Mouse (Mus musculus): ENCODE measurements around the gene Defb22. TPM values are rescaled to one million over a fixed set of nuclear protein-coding genes. Genes with fewer than 3 reads are reported as not detected.

Defb22 gene
- polyA plus RNA-seq (2015; fragmentation: Nextera tagmentation; extraction: Ambion mirVana): not detected in 2 replicates

DNA sequence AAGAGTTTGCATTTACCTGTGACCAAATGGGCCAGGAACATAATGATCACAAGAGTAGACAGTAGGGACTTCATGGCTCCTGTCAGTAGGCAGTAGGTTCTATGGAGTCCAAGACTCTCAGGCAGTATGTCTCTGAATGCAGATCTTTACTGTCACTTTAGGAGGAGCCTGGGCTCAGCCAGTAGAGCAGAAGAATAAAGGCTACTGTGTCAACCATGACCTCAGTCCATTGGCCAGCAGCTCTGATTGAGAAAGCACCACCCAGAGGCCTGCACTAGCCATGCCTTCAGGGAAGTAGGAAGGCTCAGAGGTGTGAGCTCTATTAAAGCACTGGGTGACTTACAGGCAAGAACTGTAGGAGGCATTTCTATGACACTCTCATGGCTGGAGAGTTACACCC, at the start of gene Defb22:
Defb22 (minus strand) TSS at position 101 of the 400 bp plus-strand sequence.
- no peak within 1 kb of the TSS for H3K9ac ChIP-seq (ENCODE audit: low read depth, low read length)
- ATAC-seq (replicated peaks; ENCODE audit: low FRiP score, low read depth): no peak
- no peak for DNase-seq (ENCODE audit: low spot score)
- no peaks in the 10 kb centered on the region for H3K27me3 ChIP-seq (ENCODE audit: insufficient read depth, low read length)
- H3K9me3 ChIP-seq (replicated peaks; ENCODE audit: low read length): no peaks in the 10 kb centered on the region
- no peak for TF ChIP-seq CTCF (IDR thresholded peaks at IDR 0.05; ENCODE audit: low read depth)
- H3K27ac ChIP-seq: no peak within 1 kb of the TSS
- H3K36me3 ChIP-seq (ENCODE audit: insufficient read depth, low read length): no peaks in the 10 kb centered on the region
- no peaks in the 10 kb centered on the region for H3K4me1 ChIP-seq (replicated peaks; ENCODE audit: insufficient read depth, low read length)
- no peak within 1 kb of the TSS for H3K4me2 ChIP-seq (ENCODE audit: low read length)
- H3K4me3 ChIP-seq (replicated peaks; ENCODE audit: low read depth, low read length): no peak within 1 kb of the TSS

DNA sequence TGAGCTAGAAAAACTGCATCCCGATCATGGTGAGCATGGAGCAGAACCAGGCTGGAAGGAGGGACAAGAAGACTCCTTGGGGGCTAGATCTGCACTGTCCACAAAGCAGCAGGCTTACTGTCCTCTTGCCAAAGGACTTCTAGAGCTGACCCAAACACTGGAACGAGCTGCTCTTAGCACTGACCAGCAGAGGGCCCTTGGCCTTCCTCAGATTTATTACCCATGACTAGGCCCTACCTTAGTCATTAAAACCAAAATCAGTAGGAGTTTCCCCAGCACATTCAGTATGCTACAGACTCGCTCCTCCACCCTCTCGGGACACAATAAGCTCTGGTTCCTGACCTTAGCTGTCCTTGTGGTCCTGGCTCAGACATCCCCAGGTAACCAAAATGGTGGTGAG, 28.0 kb upstream of the Defb22 start, which contains the start of gene Defb28:
Defb28 (plus strand) TSS at position 275 of the 400 bp plus-strand sequence.
- H3K36me3 ChIP-seq (ENCODE audit: insufficient read depth, low read length): no peaks in the 10 kb centered on the region
- no peaks in the 10 kb centered on the region for H3K27me3 ChIP-seq (ENCODE audit: insufficient read depth, low read length)
- no peak within 1 kb of the TSS for H3K4me2 ChIP-seq (ENCODE audit: low read length)
- peak; percentile 64 for TF ChIP-seq CTCF (IDR thresholded peaks at IDR 0.05; ENCODE audit: low read depth)
- H3K4me1 ChIP-seq (replicated peaks; ENCODE audit: insufficient read depth, low read length): no peaks in the 10 kb centered on the region
- H3K9me3 ChIP-seq (replicated peaks; ENCODE audit: low read length): no peaks in the 10 kb centered on the region
- DNase-seq (ENCODE audit: low spot score) (peak; percentile 67), ATAC-seq (replicated peaks; ENCODE audit: low FRiP score, low read depth) (peak; percentile 46; the same call in 1 of the 2 replicates)
- 36% methylated on average over 4 of the region's 4 CpGs for WGBS
- H3K9ac ChIP-seq (ENCODE audit: low read depth, low read length): no peak within 1 kb of the TSS
- no peak within 1 kb of the TSS for H3K4me3 ChIP-seq (replicated peaks; ENCODE audit: low read depth, low read length)
- no peak within 1 kb of the TSS for H3K27ac ChIP-seq

GRCm38 (mm10) chr2:152516084-152516483, 26.1 kb upstream of the Defb22 start:
- no peak; the same call in 1 of the 2 replicates for ATAC-seq (replicated peaks; ENCODE audit: low FRiP score, low read depth)

GRCm38 (mm10) chr2:152511592-152511991, 21.7 kb upstream of the Defb22 start, which contains the start of gene Defb26:
Gene Defb26 (minus strand): TSS chr2:152511692.
- H3K4me1 ChIP-seq (replicated peaks; ENCODE audit: insufficient read depth, low read length): no peaks in the 10 kb centered on the region
- 70% methylated on average over 1 of the region's 1 CpGs for WGBS
- no peak within 1 kb of the TSS for H3K4me3 ChIP-seq (replicated peaks; ENCODE audit: low read depth, low read length)
- ATAC-seq (replicated peaks; ENCODE audit: low FRiP score, low read depth): no peak
- TF ChIP-seq CTCF (IDR thresholded peaks at IDR 0.05; ENCODE audit: low read depth): no peak
- no peaks in the 10 kb centered on the region for H3K9me3 ChIP-seq (replicated peaks; ENCODE audit: low read length)
- H3K36me3 ChIP-seq (ENCODE audit: insufficient read depth, low read length): no peaks in the 10 kb centered on the region
- H3K27me3 ChIP-seq (ENCODE audit: insufficient read depth, low read length): no peaks in the 10 kb centered on the region
- H3K9ac ChIP-seq (ENCODE audit: low read depth, low read length): no peak within 1 kb of the TSS
- no peak for DNase-seq (ENCODE audit: low spot score)
- no peak within 1 kb of the TSS for H3K27ac ChIP-seq
- H3K4me2 ChIP-seq (ENCODE audit: low read length): no peak within 1 kb of the TSS

More at GRCm38 (mm10) chr2:152516084-152516483, 26.1 kb upstream of the Defb22 start:
- Histone ChIP-seq H3K4me3 (replicated peaks; ENCODE audit: low read depth, low read length) (no peak overlapping the region), H3K9ac (ENCODE audit: low read depth, low read length) (no peak overlapping the region), H3K27ac (no peak overlapping the region), H3K27me3 (ENCODE audit: insufficient read depth, low read length) (no peaks in the 10 kb centered on the region), H3K4me2 (ENCODE audit: low read length) (no peak overlapping the region), H3K36me3 (ENCODE audit: insufficient read depth, low read length) (no peaks in the 10 kb centered on the region), H3K9me3 (replicated peaks; ENCODE audit: low read length) (no peaks in the 10 kb centered on the region), H3K4me1 (replicated peaks; ENCODE audit: insufficient read depth, low read length) (no peaks in the 10 kb centered on the region)
- TF ChIP-seq CTCF (IDR thresholded peaks at IDR 0.05; ENCODE audit: low read depth): no peak
- peak; percentile 31 for DNase-seq (ENCODE audit: low spot score)
- 29% methylated on average over 4 of the region's 4 CpGs for WGBS

DNA sequence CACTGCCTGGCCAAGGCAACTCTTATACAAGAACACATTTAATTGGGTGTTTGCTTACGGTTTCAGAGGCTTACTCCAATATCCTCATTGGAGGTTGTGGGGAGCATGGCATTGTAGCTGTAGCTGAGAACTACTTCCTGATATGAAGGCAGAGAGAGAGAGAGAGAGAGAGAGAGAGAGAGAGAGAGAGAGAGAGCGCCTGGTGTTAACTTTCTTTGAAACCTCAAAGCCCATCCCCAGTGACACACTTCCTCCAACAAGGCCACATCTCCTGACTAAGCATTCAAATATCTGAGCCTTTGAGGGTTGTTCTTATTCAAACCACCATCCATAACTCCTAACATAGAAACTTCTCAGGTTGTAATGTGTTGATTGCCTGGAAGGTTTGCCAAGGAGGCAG, 14.0 kb upstream of the Defb22 start:
- Histone ChIP-seq H3K36me3 (ENCODE audit: insufficient read depth, low read length) (no peaks in the 10 kb centered on the region), H3K9ac (ENCODE audit: low read depth, low read length) (no peak overlapping the region), H3K9me3 (replicated peaks; ENCODE audit: low read length) (no peaks in the 10 kb centered on the region), H3K4me1 (replicated peaks; ENCODE audit: insufficient read depth, low read length) (no peaks in the 10 kb centered on the region), H3K4me2 (ENCODE audit: low read length) (no peak overlapping the region), H3K27me3 (ENCODE audit: insufficient read depth, low read length) (no peaks in the 10 kb centered on the region), H3K4me3 (replicated peaks; ENCODE audit: low read depth, low read length) (no peak overlapping the region), H3K27ac (no peak overlapping the region)
- TF ChIP-seq CTCF (IDR thresholded peaks at IDR 0.05; ENCODE audit: low read depth): no peak
- DNase-seq (ENCODE audit: low spot score): no peak
- 79% methylated on average over 2 of the region's 2 CpGs for WGBS
- ATAC-seq (replicated peaks; ENCODE audit: low FRiP score, low read depth): no peak

DNA sequence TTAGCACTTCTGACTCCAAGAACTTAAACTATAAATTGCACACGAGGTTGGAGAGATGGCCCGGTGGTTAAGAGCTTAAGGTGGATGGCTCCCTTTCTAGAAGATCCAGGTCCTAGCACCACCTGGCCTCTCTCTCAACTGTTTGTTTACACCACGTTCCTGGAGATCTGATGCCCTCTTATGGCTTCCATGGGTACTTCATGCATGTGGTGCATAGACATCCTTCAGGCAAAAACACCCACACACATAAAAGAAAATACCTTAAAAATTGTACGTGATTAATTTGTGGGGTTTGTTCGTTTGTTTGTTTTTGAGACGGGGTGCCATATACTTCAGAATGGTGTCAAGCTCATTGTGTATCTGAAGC, 10.9 kb upstream of the Defb22 start:
- 78% methylated on average over 6 of the region's 6 CpGs for WGBS

More for the DNA sequence above, 10.9 kb upstream of the Defb22 start:
- H3K27me3 ChIP-seq (ENCODE audit: insufficient read depth, low read length): no peaks in the 10 kb centered on the region
- H3K4me2 ChIP-seq (ENCODE audit: low read length): no peak overlapping the region
- H3K27ac ChIP-seq: no peak overlapping the region
- no peak overlapping the region for H3K9ac ChIP-seq (ENCODE audit: low read depth, low read length)
- no peaks in the 10 kb centered on the region for H3K4me1 ChIP-seq (replicated peaks; ENCODE audit: insufficient read depth, low read length)
- H3K36me3 ChIP-seq (ENCODE audit: insufficient read depth, low read length): no peaks in the 10 kb centered on the region
- H3K9me3 ChIP-seq (replicated peaks; ENCODE audit: low read length): no peaks in the 10 kb centered on the region
- ATAC-seq (replicated peaks; ENCODE audit: low FRiP score, low read depth) (no peak), DNase-seq (ENCODE audit: low spot score) (no peak)
- no peak overlapping the region for H3K4me3 ChIP-seq (replicated peaks; ENCODE audit: low read depth, low read length)
- peak; percentile 37 for TF ChIP-seq CTCF (IDR thresholded peaks at IDR 0.05; ENCODE audit: low read depth)

Data from kidney, postnatal 0 days (tissue).